Mouse (Mus musculus) telencephalon, adult 2 months (tissue): ENCODE measurements around the gene Pigv.

Experiments
- DNase-seq: peaks from one replicate; pipeline ENCODE4 v3.0.0-alpha.2; 2011; ENCODE audit warnings: low read depth, low spot score

The Pigv gene

GRCm38 (mm10) chr4:133645680-133646079 is 26.8 kb downstream of the Pigv start:
- DNase-seq, result no peak

DNA sequence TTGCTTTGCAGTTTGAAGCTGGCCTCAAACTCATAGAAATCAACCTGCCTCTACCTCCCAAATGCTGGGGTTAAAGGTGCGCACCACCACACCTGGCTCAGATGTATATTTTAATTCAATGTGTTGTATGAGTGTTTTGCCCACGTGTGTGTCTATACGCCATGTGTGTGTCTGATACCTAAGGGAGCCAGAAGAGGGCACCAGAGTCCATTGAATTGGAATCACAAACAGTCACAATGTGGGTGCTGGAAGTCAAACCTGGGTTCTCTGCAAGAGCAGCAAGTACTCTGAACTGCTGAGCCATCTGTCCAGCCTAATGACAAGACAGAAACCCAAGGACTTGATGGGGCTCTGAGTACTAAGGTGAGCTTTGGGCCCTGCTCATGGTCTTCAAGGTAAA is 27.3 kb downstream of the Pigv start:
- no peak for DNase-seq

DNA sequence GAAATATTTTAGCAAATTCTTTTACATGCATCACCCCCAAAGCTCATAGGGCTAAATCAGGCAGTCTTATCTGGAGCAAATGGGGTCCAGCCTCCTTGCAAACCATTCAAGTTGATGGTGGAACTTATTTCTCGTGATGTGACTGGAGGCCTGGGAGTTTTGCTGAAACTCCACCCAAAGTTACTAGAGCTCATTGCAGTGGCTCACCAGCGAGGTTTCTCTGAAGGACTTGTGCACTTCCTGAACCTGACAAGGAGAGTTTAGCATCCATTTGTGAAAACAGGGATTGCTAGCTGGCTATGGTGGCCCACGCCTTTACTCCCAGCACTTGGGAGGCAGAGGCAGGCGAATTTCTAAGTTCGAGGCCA is 38.4 kb downstream of the Pigv start:
- DNase-seq, result no peak

- DNase-seq, result no peak
These were observed 39.0 kb downstream of the Pigv start for GRCm38 (mm10) chr4:133633332-133634042.

GRCm38 (mm10) chr4:133632483-133633327 is 39.7 kb downstream of the Pigv start:
- DNase-seq, result no peak

GRCm38 (mm10) chr4:133631769-133632411 is 40.6 kb downstream of the Pigv start:
- DNase-seq, result no peak

- no peak for DNase-seq
These were observed 41.2 kb downstream of the Pigv start for GRCm38 (mm10) chr4:133631071-133631768.

DNA sequence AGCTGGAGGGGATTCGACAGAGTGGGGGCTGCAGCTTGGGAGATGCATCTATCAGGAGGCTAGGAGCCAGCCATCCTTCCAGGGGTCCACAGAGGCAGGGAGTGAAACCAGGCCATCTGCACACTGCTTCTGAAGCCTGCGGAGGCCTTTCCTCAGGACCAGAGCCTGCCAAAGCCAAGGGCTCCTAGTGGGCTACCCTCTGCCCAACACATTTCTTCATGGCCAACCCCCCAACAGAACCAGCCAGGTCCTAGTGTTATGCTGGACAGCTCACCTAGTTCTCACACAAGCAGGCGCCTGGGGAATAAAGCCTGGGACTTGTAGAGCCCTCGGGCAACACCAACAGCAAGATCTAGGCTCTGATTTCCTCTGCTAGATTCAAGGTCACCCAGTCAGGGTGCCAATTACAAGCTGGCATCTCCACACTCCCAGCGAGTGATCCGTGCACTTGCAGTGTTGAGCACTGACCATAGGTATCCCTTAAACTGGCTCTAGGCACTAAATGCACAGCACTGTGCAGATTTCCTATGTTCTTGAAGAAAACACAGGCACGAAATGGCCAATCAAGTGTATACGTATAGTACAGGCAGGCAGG is 42.0 kb downstream of the Pigv start:
- DNase-seq, result no peak

- no peak for DNase-seq
These were observed 43.3 kb downstream of the Pigv start for GRCm38 (mm10) chr4:133629191-133629590.

DNA sequence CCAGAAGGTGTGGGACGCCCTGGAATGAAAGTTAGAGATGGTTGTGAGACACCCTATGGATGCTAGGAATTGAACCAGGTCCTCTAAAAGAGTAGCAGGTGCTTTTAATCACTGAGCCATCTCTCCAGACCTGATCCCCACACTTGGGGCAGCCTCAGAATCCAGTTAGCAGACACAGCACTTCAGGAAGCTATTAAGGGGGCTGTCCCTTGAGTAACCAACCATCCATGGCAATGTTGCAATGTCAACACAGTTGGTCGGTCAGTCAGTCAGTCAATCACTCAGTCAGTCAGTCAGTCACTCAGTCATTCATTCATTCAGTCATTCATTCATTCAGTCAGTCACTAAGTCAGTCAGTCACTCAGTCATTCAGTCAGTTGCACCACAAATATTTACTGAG is 43.9 kb downstream of the Pigv start:
- no peak for DNase-seq

DNA sequence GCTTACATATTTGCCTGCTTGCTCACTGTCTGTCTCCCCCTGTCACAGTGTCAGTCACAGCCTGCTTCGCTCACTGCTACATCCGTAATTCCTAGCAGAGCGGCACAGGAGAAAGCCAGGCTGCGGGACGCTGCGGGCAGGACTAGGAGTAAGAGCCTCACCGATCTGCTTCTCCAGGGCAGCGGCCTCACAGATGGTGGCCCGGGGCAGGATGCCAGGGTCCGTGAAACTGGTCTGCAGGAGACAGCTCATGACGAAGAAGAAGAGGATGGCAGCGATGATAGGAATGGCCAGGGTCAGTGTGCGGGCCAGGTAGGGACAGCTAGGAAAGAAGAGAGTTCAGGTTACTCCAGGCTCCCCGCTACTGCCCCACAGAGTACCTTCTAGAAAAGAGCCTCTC is 45.4 kb downstream of the Pigv start:
- DNase-seq, result no peak

DNA sequence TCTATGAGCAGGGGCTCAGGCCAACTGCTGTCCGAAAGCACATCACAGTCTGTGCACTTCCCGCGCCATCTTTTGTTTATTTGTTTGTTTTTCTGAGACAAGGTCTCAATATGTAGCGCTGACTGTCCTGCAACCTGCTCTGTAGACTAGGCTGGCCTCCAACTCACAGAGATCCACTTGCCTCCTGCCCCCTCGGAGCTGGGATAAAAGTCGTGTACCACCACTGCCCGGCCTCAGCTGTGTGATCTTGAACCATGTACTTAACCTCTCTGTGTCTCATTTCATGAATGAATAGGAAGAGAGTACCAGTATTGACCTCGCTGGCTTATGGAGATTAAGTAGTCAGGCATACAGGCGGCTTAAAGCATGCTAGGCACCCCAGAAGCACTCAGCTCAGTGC is 45.8 kb downstream of the Pigv start:
- no peak for DNase-seq

GRCm38 (mm10) chr4:133626221-133626620 is 46.2 kb downstream of the Pigv start:
- DNase-seq, result no peak

DNA sequence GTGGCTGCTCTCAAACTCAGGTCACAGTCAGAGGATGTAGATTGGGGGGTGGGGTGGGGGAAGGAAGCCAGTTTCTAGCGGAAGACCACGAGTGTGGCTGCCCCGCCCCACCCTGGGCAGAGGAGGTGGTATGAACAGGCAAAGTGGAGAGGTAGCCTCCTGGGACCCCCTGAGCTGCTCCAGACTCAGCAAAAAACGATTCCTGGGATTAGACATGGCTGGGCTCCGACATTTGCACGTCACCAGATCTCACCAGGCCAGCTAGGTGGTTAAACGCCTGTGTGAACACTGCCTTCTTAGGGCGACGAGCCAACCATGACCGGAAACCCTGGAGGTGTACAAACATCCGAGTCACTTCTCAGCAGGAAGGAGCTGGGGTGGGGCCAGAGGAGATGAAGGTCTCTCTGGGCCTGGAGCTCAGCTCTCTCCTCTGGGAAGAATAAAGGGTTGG is 46.8 kb downstream of the Pigv start:
- DNase-seq, result no peak

DNA sequence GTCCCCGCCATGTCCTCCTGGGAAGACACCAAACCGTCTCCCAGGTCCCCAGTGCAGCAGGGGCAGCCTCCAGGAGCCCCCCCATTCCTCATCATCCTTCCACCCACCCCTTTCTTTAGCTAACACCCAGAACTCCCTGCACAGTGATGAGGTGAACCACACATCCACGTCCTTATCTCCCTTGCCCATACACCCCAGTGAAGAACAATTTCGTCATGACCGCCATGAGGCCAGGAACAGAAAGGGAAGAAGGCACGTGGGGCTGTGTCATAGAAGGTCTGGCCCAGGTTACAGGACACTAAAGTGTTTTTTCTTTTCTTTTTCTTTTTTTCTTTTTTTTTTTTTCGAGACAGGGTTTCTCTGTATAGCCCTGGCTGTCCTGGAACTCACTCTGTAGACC is 47.6 kb downstream of the Pigv start:
- no peak for DNase-seq

GRCm38 (mm10) chr4:133622161-133622695 is 50.2 kb downstream of the Pigv start:
- DNase-seq, result no peak

GRCm38 (mm10) chr4:133620668-133621067 is 51.8 kb downstream of the Pigv start:
- no peak for DNase-seq

DNA sequence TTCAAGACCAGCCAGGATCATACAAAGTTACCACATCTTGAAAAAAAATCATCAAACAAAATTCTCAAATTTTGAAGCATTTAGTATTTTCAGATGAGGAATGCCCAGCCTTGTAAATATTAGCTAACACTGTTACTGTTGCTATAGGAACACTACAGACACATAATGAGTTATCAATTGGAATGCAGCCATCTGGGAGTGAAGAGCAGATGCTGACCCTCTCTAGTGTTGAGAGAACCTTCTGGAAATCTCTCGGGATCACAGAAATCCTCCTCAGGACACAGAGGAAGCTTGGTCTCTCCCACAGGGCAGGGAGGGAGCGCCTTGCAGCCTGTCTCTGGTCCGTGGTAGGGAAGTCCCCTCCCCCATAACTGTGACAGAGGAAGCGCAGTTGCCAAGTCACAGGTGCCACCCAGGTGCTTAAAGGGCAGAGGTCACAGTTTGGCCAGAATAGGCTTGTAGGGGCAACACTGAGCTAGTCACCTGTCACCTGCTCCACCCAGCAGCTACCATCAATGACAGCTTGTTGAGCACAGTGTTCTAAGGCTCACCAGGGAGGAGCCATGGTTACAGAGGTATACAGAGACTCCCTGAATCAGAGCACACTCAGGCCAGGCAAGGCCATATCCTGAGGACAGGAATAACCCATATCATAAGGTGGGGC is 52.8 kb downstream of the Pigv start:
- DNase-seq, result no peak

DNA sequence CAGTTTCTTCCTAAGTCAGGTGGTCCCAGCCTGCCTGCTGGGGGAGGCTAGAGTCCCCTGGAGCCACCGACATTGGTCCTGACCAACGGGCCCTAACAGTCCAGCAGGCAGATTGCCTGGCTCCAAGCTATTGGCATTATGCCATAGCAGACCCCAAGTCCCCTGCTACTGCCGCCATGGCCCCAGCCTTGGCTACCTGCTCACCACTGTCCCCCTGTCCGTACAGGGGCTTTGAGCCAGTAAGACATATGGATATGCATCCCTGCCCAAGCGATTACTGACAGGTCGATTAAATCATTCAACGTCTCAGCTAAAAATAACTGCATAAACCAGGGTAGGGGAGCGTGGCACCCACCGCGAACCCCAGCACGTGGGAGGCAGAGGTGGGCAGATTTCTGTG is 54.5 kb downstream of the Pigv start:
- no peak for DNase-seq

DNA sequence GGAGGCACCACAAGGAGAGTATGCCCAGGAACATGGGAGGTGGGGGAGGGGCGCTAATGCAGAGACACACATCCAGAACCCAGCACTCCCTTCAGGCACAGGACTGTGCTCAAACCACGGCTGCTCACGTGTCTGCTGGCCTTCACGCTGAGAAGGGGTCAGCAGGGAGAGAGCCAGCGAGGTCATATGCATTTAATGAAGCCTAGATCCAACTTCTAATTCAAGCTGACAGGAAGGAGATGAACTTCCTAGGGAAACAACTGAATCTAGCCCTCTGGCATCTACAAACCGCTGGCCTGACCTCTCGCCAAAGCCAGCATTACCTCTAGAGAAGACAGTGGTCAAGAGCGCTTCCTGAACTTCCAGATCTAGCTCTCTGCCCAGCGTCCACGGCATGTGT is 57.0 kb downstream of the Pigv start:
- no peak for DNase-seq

DNA sequence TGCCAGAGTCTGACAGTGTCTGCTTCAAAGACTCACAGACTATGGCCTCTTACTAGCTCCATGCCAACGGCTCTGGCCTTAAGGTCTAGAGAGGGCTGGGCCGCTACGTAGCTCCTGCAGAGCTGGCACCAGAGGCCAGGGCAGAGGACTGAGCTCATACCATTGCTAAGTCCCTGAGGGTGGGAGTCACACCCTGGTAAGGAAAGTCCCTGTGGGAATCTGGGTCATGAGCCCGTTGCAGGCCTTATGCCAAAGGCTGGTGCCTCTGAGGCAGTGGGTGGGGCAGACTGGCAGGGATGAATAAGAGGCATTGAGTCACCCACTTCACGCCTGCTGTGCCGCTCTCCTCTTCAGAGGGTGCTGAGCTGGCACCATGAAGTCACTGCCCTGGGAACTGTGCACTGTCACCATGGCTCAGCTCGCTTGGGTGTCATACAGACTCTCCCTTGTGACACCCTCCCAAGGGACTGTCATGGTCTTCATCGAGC is 58.1 kb downstream of the Pigv start:
- DNase-seq, result peak; percentile 82
